Mouse (Mus musculus): Measurements from ENCODE around the gene Rps6ka5.

Gene Rps6ka5

GRCm38 (mm10) chr12:100660076-100660475 lies 66.7 kb downstream of the Rps6ka5 start:
- no peak for DNase-seq (ENCODE audit: extremely low read depth, low read depth)

GRCm38 (mm10) chr12:100655972-100656371 lies 70.8 kb downstream of the Rps6ka5 start:
- DNase-seq (ENCODE audit: extremely low read depth, low read depth): no peak

GRCm38 (mm10) chr12:100641936-100642335 lies 84.8 kb downstream of the Rps6ka5 start:
- DNase-seq (ENCODE audit: extremely low read depth, low read depth): no peak

GRCm38 (mm10) chr12:100640726-100641125 lies 86.1 kb downstream of the Rps6ka5 start:
- DNase-seq (ENCODE audit: extremely low read depth, low read depth): no peak

- DNase-seq (ENCODE audit: extremely low read depth, low read depth): no peak
Observed at GRCm38 (mm10) chr12:100639680-100640079, 87.1 kb downstream of the Rps6ka5 start.

GRCm38 (mm10) chr12:100637886-100638285 lies 88.9 kb downstream of the Rps6ka5 start:
- no peak for DNase-seq (ENCODE audit: extremely low read depth, low read depth)

GRCm38 (mm10) chr12:100636733-100637132 lies 90.0 kb downstream of the Rps6ka5 start:
- DNase-seq (ENCODE audit: extremely low read depth, low read depth): no peak

GRCm38 (mm10) chr12:100636299-100636633 lies 90.5 kb downstream of the Rps6ka5 start:
- no peak for DNase-seq (ENCODE audit: extremely low read depth, low read depth)

GRCm38 (mm10) chr12:100635601-100636298 lies 91.0 kb downstream of the Rps6ka5 start:
- no peak for DNase-seq (ENCODE audit: extremely low read depth, low read depth)

- no peak for DNase-seq (ENCODE audit: extremely low read depth, low read depth)
Observed at GRCm38 (mm10) chr12:100633231-100633630, 93.6 kb downstream of the Rps6ka5 start.

- no peak for DNase-seq (ENCODE audit: extremely low read depth, low read depth)
Observed at GRCm38 (mm10) chr12:100631286-100631685, 95.5 kb downstream of the Rps6ka5 start.

GRCm38 (mm10) chr12:100629126-100629920 lies 97.5 kb downstream of the Rps6ka5 start:
- no peak for DNase-seq (ENCODE audit: extremely low read depth, low read depth)

GRCm38 (mm10) chr12:100626991-100627677 lies 99.6 kb downstream of the Rps6ka5 start:
- no peak for DNase-seq (ENCODE audit: extremely low read depth, low read depth)

GRCm38 (mm10) chr12:100626273-100626990 lies 100.4 kb downstream of the Rps6ka5 start:
- no peak for DNase-seq (ENCODE audit: extremely low read depth, low read depth)

GRCm38 (mm10) chr12:100624854-100625447 lies 101.8 kb downstream of the Rps6ka5 start:
- no peak for DNase-seq (ENCODE audit: extremely low read depth, low read depth)

GRCm38 (mm10) chr12:100615251-100615650 lies 111.5 kb downstream of the Rps6ka5 start:
- peak; percentile 75 for DNase-seq (ENCODE audit: extremely low read depth, low read depth)

- DNase-seq (ENCODE audit: extremely low read depth, low read depth): no peak
Observed at GRCm38 (mm10) chr12:100613878-100614277, 112.9 kb downstream of the Rps6ka5 start.

GRCm38 (mm10) chr12:100613192-100613700 lies 113.5 kb downstream of the Rps6ka5 start:
- DNase-seq (ENCODE audit: extremely low read depth, low read depth): peak; percentile 12

- DNase-seq (ENCODE audit: extremely low read depth, low read depth): peak; percentile 39
Observed at GRCm38 (mm10) chr12:100609766-100610165, 117.0 kb downstream of the Rps6ka5 start.

GRCm38 (mm10) chr12:100609064-100609463 lies 117.7 kb downstream of the Rps6ka5 start:
- no peak for DNase-seq (ENCODE audit: extremely low read depth, low read depth)

GRCm38 (mm10) chr12:100606733-100607132 lies 120.0 kb downstream of the Rps6ka5 start:
- peak; percentile 39 for DNase-seq (ENCODE audit: extremely low read depth, low read depth)
